Mouse (Mus musculus) cerebellum, postnatal 36 days (tissue): Measurements from ENCODE around the gene Tle6.
A peak's percentile ranks its signal among the peaks of the same experiment; 100 is the strongest.

Source experiments
- DNase-seq, 2 experiments: peaks; one replicate each; pipeline ENCODE4 v3.0.0; 2021 to 2022; ENCODE audit warnings: mixed read lengths in 2 of 2

The Tle6 gene

DNA sequence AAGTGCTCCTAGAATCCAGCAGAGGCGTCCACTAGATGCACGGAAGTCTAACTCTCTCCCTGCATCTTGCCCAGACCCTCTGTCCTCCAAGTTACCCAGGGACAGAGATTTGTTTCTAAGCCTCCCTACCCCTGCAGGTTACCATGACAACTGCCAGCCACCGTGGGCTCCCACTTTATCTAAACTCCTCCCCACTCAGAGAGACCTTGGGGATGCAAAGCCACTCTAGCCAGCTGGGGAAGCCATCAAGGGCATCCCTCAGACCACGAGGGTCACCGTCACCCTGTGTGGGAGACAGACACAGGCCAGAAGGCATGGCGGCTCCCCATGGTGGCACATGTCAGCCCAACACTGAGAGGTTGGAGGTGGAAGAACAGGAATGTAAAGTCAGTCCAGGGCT is 17.5 kb downstream of the Tle6 start:
- no peak for DNase-seq

DNA sequence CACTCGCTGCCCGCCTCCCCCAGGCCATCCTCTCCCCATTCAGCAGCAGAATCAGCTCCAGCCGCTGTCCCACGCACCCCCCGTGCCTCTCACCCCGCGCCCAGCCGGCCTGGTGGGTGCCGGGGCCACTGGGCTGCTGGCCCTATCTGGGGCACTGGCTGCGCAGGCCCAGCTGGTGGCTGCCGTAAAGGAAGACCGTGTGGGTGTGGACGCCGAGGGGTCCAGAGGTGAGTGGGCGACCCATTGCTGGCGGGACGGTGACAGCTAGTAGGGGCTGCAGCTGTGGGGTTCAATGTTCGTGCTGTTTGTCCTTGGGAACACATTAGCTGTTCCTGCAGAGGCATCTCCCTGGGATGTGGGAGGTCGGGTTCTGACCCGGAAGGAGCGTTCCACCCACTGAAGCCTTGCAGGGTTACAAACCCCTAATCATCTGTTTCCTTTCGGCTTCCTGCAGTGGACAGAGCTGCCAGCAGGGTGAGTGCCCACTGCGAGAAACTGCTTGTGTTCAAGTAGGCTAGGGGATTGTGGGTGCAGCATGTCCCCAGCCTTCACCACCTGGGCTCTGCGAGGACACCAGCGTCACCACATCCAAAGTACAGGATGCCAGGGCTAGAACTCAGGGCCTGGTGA is 20.3 kb downstream of the Tle6 start:
- DNase-seq = no peak

DNA sequence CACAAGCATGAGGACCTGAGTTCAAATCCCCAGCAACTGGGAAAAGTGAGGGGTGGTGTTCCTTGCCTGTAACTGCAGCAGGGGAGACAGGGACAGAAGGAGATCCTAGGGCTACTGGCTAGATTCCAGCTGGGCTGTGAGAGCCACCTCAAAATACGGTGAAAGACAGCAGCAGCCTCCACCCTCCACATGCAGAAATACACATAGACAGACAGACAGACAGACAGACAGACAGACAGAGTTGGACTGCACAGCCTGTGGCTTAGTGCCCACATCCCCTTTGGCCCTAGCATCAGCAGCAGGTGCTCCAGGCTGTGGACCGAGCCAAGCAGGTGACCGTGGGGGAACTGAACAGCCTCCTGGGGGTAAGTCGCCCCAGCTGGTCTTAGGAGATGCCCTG is 20.9 kb downstream of the Tle6 start:
- DNase-seq = peak in 1 of 2 experiments; percentile 46

DNA sequence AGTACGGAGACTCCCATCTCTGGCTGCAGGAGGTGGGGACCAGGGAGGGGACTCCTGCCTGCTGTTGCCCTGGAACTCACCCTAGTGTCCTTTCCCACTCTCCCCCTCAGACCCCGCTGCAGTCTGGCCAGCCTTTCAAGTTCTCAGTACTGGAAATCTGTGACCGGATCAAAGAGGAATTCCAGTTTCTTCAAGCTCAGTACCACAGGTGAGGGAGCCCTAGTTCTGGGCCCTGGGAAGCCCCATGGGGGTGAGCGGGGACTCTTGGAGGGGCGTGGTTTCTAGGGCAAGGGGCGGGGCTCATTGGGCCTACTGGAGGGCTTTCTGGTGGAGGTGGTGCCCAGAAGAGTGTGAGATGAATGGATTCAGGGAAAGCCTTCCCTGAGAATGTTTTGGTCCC is 25.2 kb downstream of the Tle6 start:
- DNase-seq = peak in 1 of 2 experiments; percentile 51

DNA sequence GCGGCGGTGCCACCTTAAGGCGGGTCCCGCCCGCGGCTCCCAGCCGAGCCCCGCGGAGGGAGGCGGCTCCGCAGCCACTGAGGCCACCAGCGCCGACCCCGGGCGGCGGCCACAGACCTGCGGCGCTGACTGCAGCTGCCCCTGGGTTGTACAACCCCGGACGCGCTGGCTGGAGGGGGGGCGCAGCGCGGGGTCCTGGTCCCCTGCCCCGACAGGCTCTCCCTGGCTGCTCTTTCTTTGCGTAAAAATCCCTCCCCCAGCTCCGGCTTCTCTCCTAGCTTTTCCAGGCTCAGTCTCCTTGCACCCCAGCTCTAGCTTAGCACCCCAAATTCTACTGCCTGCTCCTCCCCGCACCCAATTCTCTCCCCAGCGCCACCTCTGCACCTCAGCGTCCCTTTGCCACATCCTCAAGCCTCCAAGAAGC is 25.7 kb downstream of the Tle6 start:
- DNase-seq = peak; percentile 61 to 70

DNA sequence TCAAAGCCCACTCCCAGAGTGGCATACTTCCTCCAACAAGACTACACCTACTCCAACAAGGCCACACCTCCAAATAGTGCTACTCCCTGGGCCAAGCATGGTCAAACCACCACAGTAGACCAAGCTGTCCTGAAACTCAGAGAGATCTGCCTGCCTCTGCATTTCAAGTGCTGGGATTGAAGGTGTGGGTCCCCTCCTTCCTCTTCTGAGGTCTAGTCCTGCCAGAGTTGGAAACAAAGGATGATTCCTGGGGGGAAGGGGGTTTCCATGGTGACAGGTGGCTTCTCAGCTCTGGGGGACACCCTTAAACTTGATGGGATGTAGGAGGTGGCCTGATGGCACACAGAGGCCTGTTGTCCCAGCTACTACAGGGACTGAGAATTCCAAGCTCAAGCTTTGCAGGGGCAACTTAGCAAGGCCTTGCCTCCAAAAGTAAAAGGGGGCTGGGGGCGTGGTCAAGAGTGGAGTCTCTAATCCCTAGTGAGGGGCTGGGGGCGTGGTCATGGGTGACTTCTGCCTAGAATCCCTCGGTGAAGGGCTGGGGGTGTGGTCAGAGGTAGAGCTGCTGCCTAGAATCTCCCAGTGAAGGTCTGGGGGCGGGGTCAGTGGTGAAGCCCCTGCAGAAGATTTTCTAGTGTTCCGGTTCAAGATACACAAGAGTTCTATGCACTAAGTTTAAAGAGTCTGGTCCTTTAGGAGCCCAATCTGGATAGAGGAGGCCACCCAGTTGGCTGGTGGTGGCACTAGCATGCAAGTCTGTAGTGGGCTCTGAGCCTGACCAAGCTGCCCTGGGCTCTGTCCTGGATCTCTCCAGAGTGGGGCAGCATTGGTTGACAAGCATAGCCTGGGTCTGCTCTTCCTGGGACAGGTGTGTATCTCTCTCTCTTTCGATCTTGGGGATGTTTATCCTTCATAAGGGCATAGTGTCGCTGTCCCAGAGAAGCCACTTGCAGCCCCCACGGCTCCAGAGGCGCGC is 26.5 kb downstream of the Tle6 start, which contains the start of gene Tle2:
Tle2 (plus strand) TSS at position 481 of the 976 bp plus-strand sequence.
- peak; percentile 49 to 53 for DNase-seq

DNA sequence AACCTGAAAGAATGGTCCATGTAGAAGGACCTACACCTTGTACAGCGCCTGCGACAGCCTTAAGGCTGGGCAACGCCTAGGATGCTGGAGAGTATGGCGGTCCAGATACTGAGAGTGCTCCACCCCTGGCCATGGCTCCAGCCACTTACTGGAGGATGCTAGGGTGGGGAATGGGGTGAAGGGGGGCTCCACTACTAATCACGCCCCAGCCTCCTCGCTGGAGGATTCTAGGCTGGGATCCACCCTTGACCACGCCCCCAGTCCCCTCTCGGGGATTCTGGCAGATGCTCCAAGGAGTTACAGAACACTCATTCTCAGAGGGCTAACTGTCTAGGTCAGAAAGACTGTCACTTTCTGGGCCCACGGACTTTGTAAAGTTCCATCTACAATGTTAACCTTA is 27.9 kb downstream of the Tle6 start:
- DNase-seq = peak in 1 of 2 experiments; percentile 22

DNA sequence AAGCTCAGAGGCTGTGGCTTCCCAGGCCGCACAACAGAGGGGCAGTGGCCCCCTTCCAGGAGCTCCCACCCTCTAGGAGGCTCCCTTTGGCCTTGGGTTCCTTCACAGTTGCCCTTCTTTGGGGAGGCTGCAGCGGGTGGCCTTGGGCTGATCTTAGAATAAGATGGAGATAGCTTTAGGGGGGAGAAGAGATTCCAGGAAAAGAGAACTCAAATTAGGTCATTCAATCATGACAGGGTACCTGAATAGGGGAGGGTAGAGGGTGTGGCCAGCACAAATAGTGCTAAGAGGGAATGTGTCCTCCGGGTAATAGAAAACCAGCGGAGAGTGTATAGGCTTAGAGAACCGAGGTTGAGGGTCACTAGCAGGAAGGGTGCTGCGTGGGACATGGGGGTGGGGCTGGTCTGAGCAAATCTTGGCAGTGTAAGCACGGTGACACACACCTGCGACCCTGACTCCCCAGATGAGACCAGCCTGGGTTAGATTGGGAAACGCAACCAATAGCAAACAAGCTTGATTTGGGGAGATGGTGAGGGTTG is 28.7 kb downstream of the Tle6 start:
- DNase-seq = no peak

DNA sequence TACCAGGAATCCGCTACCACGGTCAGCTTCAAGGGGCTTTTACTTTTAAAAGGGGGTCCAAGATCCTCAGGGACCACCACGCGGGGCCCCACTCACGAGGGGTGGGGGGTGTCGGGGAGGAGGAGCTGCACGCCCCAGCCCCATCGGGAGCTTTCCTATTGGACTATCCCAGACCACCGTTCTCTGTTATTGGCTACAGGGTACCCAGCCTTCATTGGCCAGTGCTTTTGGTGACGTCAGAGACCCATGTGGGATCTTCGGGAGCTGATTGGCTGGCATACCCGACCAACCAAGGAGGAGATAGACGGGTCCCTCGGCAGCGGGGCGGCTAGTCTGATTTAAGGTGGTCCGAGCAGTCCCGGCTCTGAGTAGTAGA is 29.4 kb downstream of the Tle6 start:
- peak; percentile 98 to 99 for DNase-seq

DNA sequence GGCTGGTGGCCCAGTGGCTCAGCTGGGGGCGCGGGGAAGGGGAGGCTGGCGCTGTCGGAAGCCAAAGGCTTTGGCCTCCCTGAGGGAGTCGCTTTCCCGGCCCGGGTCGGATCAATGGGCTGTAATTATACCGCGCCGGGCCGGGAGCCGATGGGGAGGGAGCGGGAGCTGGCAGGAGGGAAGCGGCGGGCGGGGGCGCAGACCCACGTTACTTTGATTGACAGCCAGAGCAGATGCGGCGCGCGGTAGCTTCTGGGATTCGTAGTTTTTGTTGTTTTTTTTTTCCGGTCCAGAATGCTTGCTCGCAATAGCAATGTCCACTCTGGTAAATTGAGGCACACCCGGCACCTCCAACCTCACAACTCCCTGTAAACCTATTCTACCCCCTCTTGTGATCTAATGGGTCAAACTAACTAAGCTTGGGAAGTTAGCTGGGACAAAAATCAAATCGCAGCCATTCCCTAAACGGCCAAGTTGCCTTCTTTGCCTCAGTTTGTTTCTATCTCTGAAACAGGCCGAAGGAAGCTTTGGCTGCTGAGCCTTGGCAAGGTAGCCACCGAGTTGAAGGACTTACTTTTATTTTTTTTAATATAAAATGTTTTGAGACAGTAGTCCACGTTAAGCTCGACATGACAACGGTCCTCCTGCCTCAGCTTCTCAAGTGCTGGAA is 29.9 kb downstream of the Tle6 start:
- peak; percentile 96 to 97 for DNase-seq

DNA sequence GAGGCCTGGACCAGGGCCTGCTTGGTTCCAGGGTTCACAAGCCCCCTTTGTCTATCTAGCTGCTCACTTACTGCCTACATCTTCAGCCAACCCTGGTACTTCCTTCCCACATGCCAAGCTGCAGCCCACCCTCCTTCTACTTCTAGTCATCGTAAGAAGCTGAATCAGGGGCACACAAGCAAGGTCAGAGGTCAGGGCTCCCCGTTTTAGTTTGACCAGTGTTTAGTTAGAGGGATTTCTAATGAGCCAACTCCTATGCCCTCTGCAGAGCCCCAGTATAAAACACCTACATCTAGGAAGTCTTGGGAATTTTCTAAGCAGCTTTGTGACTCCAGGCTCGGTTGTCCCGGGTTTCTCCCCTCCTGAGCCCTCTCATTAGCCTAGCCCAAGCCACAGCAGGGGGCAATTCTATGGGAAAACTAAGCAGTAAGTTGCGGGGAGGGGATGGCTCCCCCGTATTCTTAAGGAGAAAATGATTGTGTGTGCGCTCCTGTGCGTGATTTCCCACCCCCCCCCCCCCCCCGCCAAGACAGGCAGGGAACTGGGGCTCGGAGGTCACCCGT is 30.6 kb downstream of the Tle6 start:
- DNase-seq = no peak

DNA sequence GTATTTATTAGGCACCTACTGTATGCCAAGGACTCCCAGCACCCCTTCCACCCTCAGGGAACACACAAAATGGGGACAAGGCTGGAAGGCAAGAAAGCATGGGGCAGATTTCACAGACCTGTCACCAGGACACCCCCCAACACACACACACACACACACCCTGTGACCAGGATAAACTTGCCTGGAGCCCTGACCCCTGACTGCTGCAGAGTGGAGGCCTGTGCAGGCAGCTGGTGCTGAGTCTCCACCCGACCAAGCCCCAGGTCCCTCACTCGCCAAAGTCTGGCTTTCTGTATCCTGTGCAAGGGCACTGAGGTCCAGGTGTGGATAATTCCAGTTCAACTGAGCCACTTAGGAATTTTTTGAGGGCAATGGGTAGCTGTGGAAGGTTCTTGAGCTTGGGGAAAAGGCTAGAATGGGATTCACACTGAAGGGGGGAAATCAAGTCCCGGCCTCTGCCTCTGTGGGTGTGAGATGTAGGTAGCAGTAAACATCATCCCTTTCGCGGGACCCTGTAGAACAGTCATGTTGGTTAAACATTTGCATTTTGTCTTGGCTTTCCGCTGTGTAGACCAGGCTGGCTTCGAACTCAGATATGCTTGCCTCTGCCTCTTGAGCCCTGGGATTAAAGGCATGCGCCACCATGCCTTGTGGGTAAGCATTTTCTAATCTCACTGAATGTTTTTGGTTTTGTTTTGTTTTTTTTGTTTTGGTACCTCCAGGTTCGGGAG is 31.2 kb downstream of the Tle6 start:
- DNase-seq = no peak

DNA sequence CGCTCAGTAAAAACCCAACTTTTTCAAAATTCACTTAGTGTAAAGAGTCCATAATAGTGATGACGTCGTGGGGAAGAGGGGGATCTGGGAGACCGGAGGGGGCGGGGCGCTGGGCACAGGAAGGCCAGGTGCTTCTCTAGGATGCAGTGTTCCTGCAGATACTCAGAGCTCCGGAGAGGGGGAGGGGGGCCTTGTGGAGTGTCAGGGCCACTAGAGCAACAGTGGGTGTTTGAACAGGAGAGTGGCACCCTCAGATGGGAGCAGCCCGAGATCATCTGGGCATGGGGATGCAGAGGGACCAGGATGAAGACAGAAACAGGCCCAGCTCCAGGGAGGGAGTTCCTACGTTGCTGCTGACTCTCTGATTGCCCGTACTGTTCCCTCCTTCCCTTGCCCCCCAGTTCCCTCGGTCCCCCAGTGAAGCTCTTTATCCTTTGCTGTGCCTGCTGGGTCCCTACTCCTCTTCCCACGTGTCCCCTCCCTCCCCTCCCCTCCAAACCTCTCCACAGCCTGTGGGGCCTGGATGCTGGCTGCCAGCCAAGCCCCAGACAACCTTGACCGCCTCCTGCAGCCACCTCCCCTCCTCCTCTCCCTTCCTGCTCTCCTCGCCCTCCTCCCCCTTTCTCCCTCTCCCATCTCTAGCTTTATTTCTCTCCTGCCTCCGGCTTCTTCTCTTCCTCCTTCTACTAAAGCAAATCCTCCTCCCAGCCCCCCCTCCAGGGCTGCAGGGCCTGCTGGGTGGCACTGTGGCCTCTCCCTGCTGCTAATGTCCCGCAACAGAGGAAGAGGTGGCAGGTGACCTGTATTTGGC is 32.3 kb downstream of the Tle6 start:
- DNase-seq = no peak

DNA sequence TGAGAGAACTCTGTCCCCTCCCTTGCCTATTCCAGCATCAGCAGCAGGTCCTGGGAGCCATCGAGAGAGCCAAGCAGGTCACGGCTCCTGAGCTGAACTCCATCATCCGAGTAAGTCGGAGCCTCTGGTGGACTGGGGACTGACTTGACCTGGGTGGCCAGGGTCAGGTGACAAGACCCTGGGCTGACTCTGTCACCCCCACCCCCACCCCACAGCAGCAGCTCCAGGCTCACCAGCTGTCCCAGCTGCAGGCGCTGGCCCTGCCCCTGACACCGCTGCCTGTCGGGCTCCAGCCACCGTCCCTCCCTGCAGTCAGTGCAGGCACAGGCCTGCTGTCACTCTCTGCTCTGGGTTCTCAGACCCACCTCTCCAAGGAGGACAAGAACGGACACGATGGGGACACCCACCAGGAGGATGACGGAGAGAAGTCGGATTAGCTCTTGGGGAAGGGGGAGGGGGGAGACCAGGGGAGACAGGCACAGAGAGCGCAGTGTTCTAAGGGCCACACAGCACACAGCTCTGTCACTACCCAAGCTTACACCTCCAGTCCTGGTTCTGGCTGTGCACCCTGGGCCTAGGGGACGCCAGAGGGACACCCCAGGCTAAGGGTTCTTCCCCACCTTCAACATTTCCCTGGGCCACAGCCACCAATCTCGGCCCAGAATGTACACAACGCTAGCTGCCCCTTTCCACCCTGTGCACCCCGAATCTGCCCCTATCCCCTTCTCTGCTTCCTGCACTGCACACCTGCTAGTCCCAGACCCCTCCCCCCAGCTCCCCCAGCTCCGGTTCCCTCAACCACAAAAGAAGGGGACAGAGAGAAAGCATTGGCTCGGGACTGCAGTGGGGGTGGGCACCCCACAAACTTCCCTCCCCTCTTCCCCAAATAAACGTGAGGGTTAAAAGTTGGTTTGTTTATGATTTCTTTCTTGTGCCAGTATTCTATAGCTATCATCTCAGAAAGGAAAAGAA is 35.3 kb downstream of the Tle6 start:
- DNase-seq = no peak

DNA sequence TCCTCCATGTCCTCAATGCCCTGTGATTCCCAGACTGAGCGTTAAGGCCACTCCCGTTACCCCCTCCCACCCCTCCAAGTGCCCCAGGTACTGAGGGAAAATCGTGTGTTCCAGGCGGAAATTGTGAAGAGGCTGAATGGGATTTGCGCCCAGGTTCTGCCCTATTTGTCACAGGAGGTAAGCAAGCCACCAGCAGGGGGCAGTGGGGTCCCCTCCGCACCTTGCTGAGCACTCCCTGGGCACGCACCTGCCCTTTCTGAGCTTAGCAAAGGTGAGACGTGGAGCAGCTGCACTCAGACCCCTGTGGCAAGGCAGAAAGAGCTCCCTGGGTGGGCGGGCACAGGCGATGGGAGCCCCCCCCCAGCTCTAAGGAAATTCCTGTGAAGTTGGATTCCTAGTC is 36.1 kb downstream of the Tle6 start:
- DNase-seq = peak; percentile 70 to 78

DNA sequence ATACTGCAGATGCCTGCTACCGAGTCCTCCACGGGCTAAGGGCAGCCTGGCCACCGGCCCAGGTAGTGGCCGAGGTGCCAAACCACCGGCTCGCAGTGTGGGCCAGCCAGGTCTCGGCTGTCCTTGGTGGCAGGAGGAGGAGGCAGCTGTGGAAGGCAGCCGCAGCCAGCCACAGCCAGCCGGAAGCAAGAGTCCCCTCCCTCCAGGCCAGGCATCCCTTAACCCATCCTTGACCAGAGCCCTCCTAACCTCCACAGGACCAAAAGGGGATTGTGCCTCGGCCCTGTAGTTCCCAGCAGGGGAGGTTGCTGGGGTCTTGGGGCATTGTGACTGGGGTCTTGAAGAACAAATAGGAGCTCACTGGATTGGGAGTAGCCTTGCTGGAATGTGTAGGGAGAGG is 36.7 kb downstream of the Tle6 start:
- peak; percentile 45 to 57 for DNase-seq

DNA sequence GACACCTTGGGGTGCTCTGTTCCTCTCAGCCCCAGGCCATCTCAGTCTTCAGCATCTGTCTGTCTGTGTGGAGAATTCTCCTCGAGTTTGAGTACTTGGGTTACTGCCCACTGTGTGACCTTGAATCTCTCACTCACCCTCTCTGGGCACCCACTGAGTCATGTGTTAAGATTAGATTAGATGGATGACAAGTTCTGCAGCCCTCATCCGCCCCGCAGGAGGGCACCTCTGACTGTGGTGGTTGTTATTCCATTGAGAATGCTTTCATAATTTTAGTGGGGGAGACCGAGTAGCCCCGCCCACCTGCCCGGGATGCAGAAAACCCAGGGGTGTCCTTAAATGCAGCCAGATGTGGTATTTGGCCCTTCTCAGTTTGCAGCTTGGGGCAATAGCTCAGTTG is 37.4 kb downstream of the Tle6 start:
- DNase-seq = no peak

DNA sequence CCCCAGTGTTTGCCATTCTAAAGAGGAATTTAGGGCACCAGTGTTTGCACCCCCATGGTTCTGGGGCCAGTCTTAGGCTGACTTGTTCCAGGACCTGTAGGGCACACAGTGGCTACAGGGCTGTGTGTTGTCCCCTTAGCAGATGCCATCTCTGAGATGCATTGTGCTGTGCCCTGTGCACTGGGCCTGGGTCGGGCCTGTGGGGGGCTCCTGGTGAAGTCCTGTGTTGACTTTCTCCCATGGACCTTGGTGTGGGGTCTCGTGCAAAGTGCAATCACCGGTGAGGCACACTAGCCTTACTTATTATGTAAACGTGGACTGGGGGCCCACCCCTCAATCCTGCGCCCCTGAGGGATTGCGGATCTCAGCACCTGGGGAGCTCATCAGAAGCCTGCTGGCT is 38.5 kb downstream of the Tle6 start:
- no peak for DNase-seq

DNA sequence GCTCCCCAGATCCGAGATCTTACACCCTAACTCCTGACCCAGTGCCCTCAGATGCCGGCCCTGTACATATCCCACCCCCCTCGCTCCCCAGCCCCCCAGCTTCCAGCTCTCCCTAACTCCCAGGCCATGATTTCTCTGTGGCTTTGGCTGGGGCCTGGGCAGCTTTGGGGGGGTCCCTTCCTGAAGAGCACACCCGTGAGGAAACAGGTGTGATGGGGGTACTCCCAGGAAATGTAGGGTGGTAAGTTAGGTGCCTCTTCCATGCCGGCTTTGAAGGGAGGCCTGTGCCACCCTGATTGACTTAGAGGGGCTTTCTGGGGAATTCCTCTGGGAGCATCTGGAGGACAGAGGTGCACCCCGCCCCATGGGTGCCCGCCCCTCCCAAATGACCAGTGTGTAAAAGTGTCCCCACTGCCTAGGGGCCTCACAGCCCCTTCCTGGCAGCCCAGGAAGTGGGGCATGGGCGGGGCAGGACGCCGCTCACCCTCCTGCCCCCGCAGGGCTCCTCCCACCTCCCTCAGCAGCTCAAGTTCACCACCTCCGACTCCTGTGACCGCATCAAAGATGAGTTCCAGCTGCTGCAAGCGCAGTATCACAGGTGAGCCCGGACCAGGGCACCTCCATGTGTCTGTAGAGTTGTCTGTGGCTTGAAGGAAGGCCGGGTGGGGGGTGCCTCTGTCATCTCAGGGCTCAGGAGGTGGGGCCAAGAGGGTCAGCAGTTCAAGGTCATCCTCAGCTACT is 40.0 kb downstream of the Tle6 start:
- no peak for DNase-seq
